Mouse (Mus musculus) right cerebral cortex, postnatal 4 days (tissue): ENCODE results near the gene Prkg1.

Experiments
- DNase-seq: peaks from one replicate; pipeline ENCODE4 v3.0.0-alpha.2; 2022

Prkg1 gene

GRCm38 (mm10) chr19:31132614-31133013 lies 632.2 kb downstream of the Prkg1 start:
- DNase-seq: no peak

GRCm38 (mm10) chr19:31124628-31125027 lies 640.2 kb downstream of the Prkg1 start:
- no peak for DNase-seq

GRCm38 (mm10) chr19:31114690-31115089 lies 650.1 kb downstream of the Prkg1 start:
- no peak for DNase-seq

GRCm38 (mm10) chr19:31106835-31107554 lies 657.8 kb downstream of the Prkg1 start:
- no peak for DNase-seq

GRCm38 (mm10) chr19:31106036-31106435 lies 658.8 kb downstream of the Prkg1 start:
- no peak for DNase-seq

- DNase-seq: no peak
Observed at GRCm38 (mm10) chr19:31104764-31105163, 660.1 kb downstream of the Prkg1 start.

- DNase-seq: no peak
Observed at GRCm38 (mm10) chr19:31099369-31099768, 665.5 kb downstream of the Prkg1 start.

GRCm38 (mm10) chr19:31097857-31098256 lies 667.0 kb downstream of the Prkg1 start:
- no peak for DNase-seq

- DNase-seq: no peak
Observed at GRCm38 (mm10) chr19:31083761-31084160, 681.1 kb downstream of the Prkg1 start.

- DNase-seq: peak; percentile 97
Observed at GRCm38 (mm10) chr19:31082662-31083429, 682.0 kb downstream of the Prkg1 start, which contains the start of gene Cstf2t. Cstf2t (plus strand) TSS chr19:31082837.

GRCm38 (mm10) chr19:31082226-31082625 lies 682.6 kb downstream of the Prkg1 start:
- DNase-seq: no peak

- DNase-seq: no peak
Observed at GRCm38 (mm10) chr19:31078241-31078640, 686.6 kb downstream of the Prkg1 start.

GRCm38 (mm10) chr19:31076106-31076505 lies 688.7 kb downstream of the Prkg1 start:
- DNase-seq: no peak

GRCm38 (mm10) chr19:31074717-31075063 lies 690.1 kb downstream of the Prkg1 start:
- DNase-seq: peak; percentile 4

- peak; percentile 5 for DNase-seq
Observed at GRCm38 (mm10) chr19:31073959-31074716, 690.7 kb downstream of the Prkg1 start.

- DNase-seq: no peak
Observed at GRCm38 (mm10) chr19:31065206-31065781, 699.5 kb downstream of the Prkg1 start.

GRCm38 (mm10) chr19:31064740-31065139 lies 700.1 kb downstream of the Prkg1 start:
- DNase-seq: no peak

GRCm38 (mm10) chr19:31046601-31047000 lies 718.2 kb downstream of the Prkg1 start:
- DNase-seq: no peak

GRCm38 (mm10) chr19:31040948-31041847 lies 723.6 kb downstream of the Prkg1 start:
- DNase-seq: no peak

- no peak for DNase-seq
Observed at GRCm38 (mm10) chr19:31038951-31039350, 725.9 kb downstream of the Prkg1 start.

GRCm38 (mm10) chr19:31031596-31031995 lies 733.2 kb downstream of the Prkg1 start:
- no peak for DNase-seq

- no peak for DNase-seq
Observed at GRCm38 (mm10) chr19:31026797-31027196, 738.0 kb downstream of the Prkg1 start.
